Mouse (Mus musculus) erythroblast, embryonic 14.5 days (primary cell): ENCODE measurements at regions not wholly inside any gene's neighbourhood (a gene's known extent, or its start where the extent isn't known, plus 50 kb on each side); places are given as distances from the start of the nearest gene placed in this dataset.
"Not testable (repeated sequence)": the region's sequence is repeated elsewhere in the genome, so short reads cannot be mapped to it uniquely, and the experiment has no call there.

ENCODE experiments used
- H3K27me3 ChIP-seq: 2 replicates; pipeline ENCODE4 v1.6.1; 2012; ENCODE audit warnings: inconsistent platforms; ENCODE audit not compliant: control insufficient read depth
- H3K36me3 ChIP-seq: 2 replicates; pipeline ENCODE4 v1.6.1; 2012; ENCODE audit warnings: mild to moderate bottlenecking, inconsistent platforms; ENCODE audit not compliant: control insufficient read depth
- H3K4me1 ChIP-seq: 2 replicates; pipeline ENCODE4 v1.6.1; 2012; ENCODE audit warnings: inconsistent platforms; ENCODE audit not compliant: control insufficient read depth
- H3K4me3 ChIP-seq: replicated peaks from 2 replicates; pipeline ENCODE3; 2012; ENCODE audit warnings: moderate library complexity, mild to moderate bottlenecking, inconsistent platforms
- H3K9me3 ChIP-seq: 2 replicates; pipeline ENCODE4 v1.6.1; 2012; ENCODE audit warnings: low read length, inconsistent platforms, mixed read lengths; ENCODE audit not compliant: control insufficient read depth
- GATA1 ChIP-seq: IDR thresholded peaks from 2 replicates; pipeline ENCODE4 v1.6.1; 2012; ENCODE audit warnings: low read length, inconsistent platforms, mixed read lengths
- TAL1 ChIP-seq: IDR thresholded peaks from 3 replicates; pipeline ENCODE4 v1.6.1; 2012; ENCODE audit warnings: low read length, inconsistent platforms, mixed read lengths

- Histone ChIP-seq H3K4me1 (peaks cover 11% of the 10 kb centered on the region), H3K4me3 (peak overlapping the region; percentile 65)
- not testable (repeated sequence) for H3K9me3 ChIP-seq, H3K27me3 ChIP-seq, H3K36me3 ChIP-seq
Observed at GRCm38 (mm10) chr14:27562564-27562963, 54.3 kb upstream of the Ccdc66 start.

GRCm38 (mm10) chr14:27561974-27562373 lies 53.7 kb upstream of the Ccdc66 start:
- H3K4me3 ChIP-seq, result peak overlapping the region; percentile 65
- H3K27me3 ChIP-seq, H3K9me3 ChIP-seq, H3K36me3 ChIP-seq: not testable (repeated sequence)
- peaks cover 11% of the 10 kb centered on the region for H3K4me1 ChIP-seq

GRCm38 (mm10) chr14:27560434-27560833 lies 52.2 kb upstream of the Ccdc66 start:
- Histone ChIP-seq H3K4me1 (peaks cover 11% of the 10 kb centered on the region), H3K27me3 (no peaks in the 10 kb centered on the region), H3K4me3 (no peak overlapping the region), H3K36me3 (no peaks in the 10 kb centered on the region), H3K9me3 (peaks cover 5% of the 10 kb centered on the region)
- TF ChIP-seq TAL1 (no peak), GATA1 (no peak)

- Histone ChIP-seq H3K9me3 (no peaks in the 10 kb centered on the region), H3K4me3 (no peak overlapping the region)
Observed at GRCm38 (mm10) chr14:27558794-27559491, 50.7 kb upstream of the Ccdc66 start.

More at GRCm38 (mm10) chr14:27558794-27559491, 50.7 kb upstream of the Ccdc66 start:
- Histone ChIP-seq H3K36me3 (no peaks in the 10 kb centered on the region), H3K4me1 (peaks cover 11% of the 10 kb centered on the region), H3K27me3 (no peaks in the 10 kb centered on the region)
- no peak for TF ChIP-seq TAL1
- no peak for TF ChIP-seq GATA1
